Mouse (Mus musculus): ENCODE measurements around the gene Sh3pxd2b. TPM values are rescaled to one million over a fixed set of nuclear protein-coding genes. Genes with fewer than 3 reads are reported as not detected.

The Sh3pxd2b gene
- 0.84 and 0.88 TPM in 2 replicates for polyA plus RNA-seq (2012; rRNA removed)

DNA sequence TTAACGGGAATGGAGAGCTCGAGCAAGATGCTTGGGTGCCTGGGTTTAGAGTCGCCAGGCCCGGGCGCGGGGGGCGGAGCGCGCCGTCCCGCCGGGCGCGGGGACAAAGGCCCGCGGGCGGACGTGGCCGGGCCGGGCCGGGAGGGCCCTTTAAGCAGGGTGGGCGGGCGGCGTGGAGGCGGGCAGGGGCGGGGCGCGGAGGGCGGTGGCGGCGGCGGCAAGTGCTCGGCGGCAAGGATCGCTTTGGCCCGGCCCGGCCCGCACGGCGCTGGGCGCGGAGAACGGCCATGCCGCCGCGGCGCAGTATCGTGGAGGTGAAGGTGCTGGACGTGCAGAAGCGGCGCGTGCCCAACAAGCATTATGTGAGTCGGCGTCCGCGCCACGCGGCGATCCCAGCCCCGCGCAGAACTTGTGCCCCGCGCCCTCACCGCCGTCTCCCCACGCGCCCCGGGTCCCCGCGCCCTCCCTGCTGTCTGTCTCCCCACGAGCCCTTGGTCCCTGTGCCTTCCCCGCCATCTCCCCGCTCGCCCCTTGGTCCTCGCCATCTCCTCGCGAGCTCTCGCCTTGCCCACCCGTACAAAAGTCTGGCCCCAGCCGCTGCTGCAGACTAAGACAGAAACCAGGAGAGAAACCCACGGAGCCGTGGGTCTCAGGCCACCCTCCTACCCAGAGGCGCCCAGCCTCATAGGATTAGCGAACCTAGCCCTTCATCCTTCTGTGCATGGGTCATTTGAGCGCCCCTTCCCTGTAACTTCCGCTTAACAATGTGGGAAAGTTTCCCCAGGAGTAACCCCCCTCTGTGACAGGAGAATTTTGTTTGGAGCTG, at the start of gene Sh3pxd2b:
TSS of gene Sh3pxd2b (plus strand) at position 214 of the 826 bp plus-strand sequence.

GRCm38 (mm10) chr11:32299865-32300264, 47.8 kb upstream of the Sh3pxd2b start, which contains the start of gene Hbq1a:
TSS of gene Hbq1a (plus strand) at chr11:32300069.

GRCm38 (mm10) chr11:32454800-32455506, 107.3 kb downstream of the Sh3pxd2b start, which contains the start of gene Ubtd2:
TSS of gene Ubtd2 (plus strand) at chr11:32455370.

Other genes starting within 250 kb of the Sh3pxd2b start
- 0.07 TPM in 2 replicates for gene Il9r, start 147.5 kb upstream of the Sh3pxd2b start, polyA plus RNA-seq (2012; rRNA removed)
- 69.5 and 70.6 TPM in 2 replicates for gene Snrnp25, start 142.4 kb upstream of the Sh3pxd2b start, polyA plus RNA-seq (2012; rRNA removed)
- 4.9 and 6.0 TPM in 2 replicates for gene Rhbdf1, start 125.5 kb upstream of the Sh3pxd2b start, polyA plus RNA-seq (2012; rRNA removed)
- gene Mpg, start 121.3 kb upstream of the Sh3pxd2b start, polyA plus RNA-seq (2012; rRNA removed) = 8.8 and 9.9 TPM in 2 replicates
- gene Nprl3, start 80.1 kb upstream of the Sh3pxd2b start, polyA plus RNA-seq (2012; rRNA removed) = 30.9 and 36.6 TPM in 2 replicates
- gene Hba-x, start 71.4 kb upstream of the Sh3pxd2b start, polyA plus RNA-seq (2012; rRNA removed) = 28.8 and 33.0 TPM in 2 replicates
- 47,918 and 57,682 TPM in 2 replicates for gene Hba-a1, start 64.3 kb upstream of the Sh3pxd2b start, polyA plus RNA-seq (2012; rRNA removed)
- gene Hbq1b, start 60.9 kb upstream of the Sh3pxd2b start, polyA plus RNA-seq (2012; rRNA removed) = 97.8 and 108 TPM in 2 replicates
- 198,092 and 218,491 TPM in 2 replicates for gene Hba-a2, start 51.3 kb upstream of the Sh3pxd2b start, polyA plus RNA-seq (2012; rRNA removed)
- gene Hbq1a, start 47.8 kb upstream of the Sh3pxd2b start, polyA plus RNA-seq (2012; rRNA removed) = 5.4 and 6.6 TPM in 2 replicates
- 3.0 and 3.1 TPM in 2 replicates for gene Ubtd2, start 107.5 kb downstream of the Sh3pxd2b start, polyA plus RNA-seq (2012; rRNA removed)
- 0.20 and 0.32 TPM in 2 replicates for gene Efcab9, start 184.3 kb downstream of the Sh3pxd2b start, polyA plus RNA-seq (2012; rRNA removed)
- gene Stk10, start 185.5 kb downstream of the Sh3pxd2b start, polyA plus RNA-seq (2012; rRNA removed) = 5.0 and 5.4 TPM in 2 replicates